Mouse (Mus musculus) cerebellum, adult 2 months (tissue): ENCODE results near the gene Olfr115. TPM values are rescaled to one million over a fixed set of nuclear protein-coding genes. Genes with fewer than 3 reads are reported as not detected.

Experiments used
- DNase-seq, 2 experiments: peaks; one replicate each; pipeline ENCODE4 v3.0.0; 2021
- H3K27ac ChIP-seq: fragments of 200-500 bp; 2 replicates; pipeline ENCODE4 v1.5.1; 2012; ENCODE audit warnings: low read length, control low read depth, inconsistent platforms; ENCODE audit not compliant: insufficient read depth
- H3K27me3 ChIP-seq: fragments of 200-500 bp; 2 replicates; pipeline ENCODE4 v1.6.1; 2012; ENCODE audit warnings: inconsistent platforms, mild to moderate bottlenecking, low read length, moderate library complexity; ENCODE audit not compliant: control insufficient read depth, insufficient read depth
- H3K4me1 ChIP-seq: fragments of 200-500 bp; 2 replicates; pipeline ENCODE4 v1.6.1; 2011; ENCODE audit warnings: low read length; ENCODE audit not compliant: control insufficient read depth, insufficient read depth
- H3K4me3 ChIP-seq: fragments of 200-500 bp; replicated peaks from 2 replicates; pipeline ENCODE3; 2011; ENCODE audit warnings: mild to moderate bottlenecking, low read depth, low read length, control low read depth; ENCODE audit not compliant: insufficient read depth
- CTCF ChIP-seq: fragments of 200-500 bp; IDR thresholded peaks from 2 replicates; pipeline ENCODE4 v1.5.1; 2011; ENCODE audit warnings: low read depth, mild to moderate bottlenecking, control low read depth, low read length, moderate library complexity, borderline replicate concordance; ENCODE audit not compliant: insufficient read depth
- POLR2A ChIP-seq: fragments of 200-500 bp; IDR thresholded peaks from 2 replicates; pipeline ENCODE4 v1.6.1; 2011; ENCODE audit warnings: low read length, control low read depth, borderline replicate concordance; ENCODE audit not compliant: insufficient read depth
- WGBS: fragments of 180-500 bp; shearing (Covaris S2); methylation state at CpG from one replicate; pipeline ENCODE4 v1.1.7; 2018; 5-methylcytosine and 5-hydroxymethylcytosine counted together
- polyA plus RNA-seq: library from polyadenylated mRNA; depleted of rRNA; stranded (reverse); fragments of >200 nt; gene quantifications from 2 replicates; pipeline ENCODE4 v1.2.3, GENCODE M21; 2012; rRNA removed

Olfr115 gene
- polyA plus RNA-seq: not detected in 2 replicates

- TF ChIP-seq CTCF (no peak), POLR2A (no peak)
- Histone ChIP-seq H3K4me3 (no peak within 1 kb of the TSS), H3K27ac (no peak within 1 kb of the TSS), H3K4me1 (no peaks in the 10 kb centered on the region), H3K27me3 (no peaks in the 10 kb centered on the region)
- no peak for DNase-seq
- 61% methylated on average over 2 of the region's 2 CpGs for WGBS
Observed at GRCm38 (mm10) chr17:37627009-37627408, at the start of gene Olfr115, which contains the start of gene Olfr116. Gene Olfr115 (minus strand): TSS chr17:37627109. Gene Olfr116 (minus strand): TSS chr17:37627199.

- H3K4me1 ChIP-seq: no peaks in the 10 kb centered on the region
- H3K27ac ChIP-seq: no peak within 1 kb of the TSS
- 59% methylated on average over 2 of the region's 2 CpGs for WGBS
- no peak for TF ChIP-seq POLR2A
- TF ChIP-seq CTCF: no peak
- no peaks in the 10 kb centered on the region for H3K27me3 ChIP-seq
- no peak within 1 kb of the TSS for H3K4me3 ChIP-seq
- DNase-seq: no peak
Observed at GRCm38 (mm10) chr17:37666688-37667087, 39.8 kb upstream of the Olfr115 start, which contains the start of gene Olfr118. Gene Olfr118 (plus strand): TSS chr17:37666988.

- Histone ChIP-seq H3K27ac (no peak within 1 kb of the TSS), H3K4me3 (no peak within 1 kb of the TSS), H3K27me3 (no peaks in the 10 kb centered on the region), H3K4me1 (no peaks in the 10 kb centered on the region)
- DNase-seq: no peak
- WGBS: 48% methylated on average over 1 of the region's 1 CpGs
- no peak for TF ChIP-seq POLR2A
- TF ChIP-seq CTCF: no peak
Observed at GRCm38 (mm10) chr17:37663682-37664081, 36.8 kb upstream of the Olfr115 start, which contains the start of gene Olfr117. Gene Olfr117 (minus strand): TSS chr17:37663782.

- no peak within 1 kb of the TSS for H3K27ac ChIP-seq
- no peaks in the 10 kb centered on the region for H3K4me1 ChIP-seq
- no peaks in the 10 kb centered on the region; the same call in 1 of the 2 replicates for H3K27me3 ChIP-seq
- DNase-seq: no peak
- no peak for TF ChIP-seq CTCF
- no peak for TF ChIP-seq POLR2A
- H3K4me3 ChIP-seq: no peak within 1 kb of the TSS
Observed at GRCm38 (mm10) chr17:37592643-37593042, 34.3 kb downstream of the Olfr115 start, which contains the start of gene Olfr114. Gene Olfr114 (minus strand): TSS chr17:37592743.

- no peak within 1 kb of the TSS for H3K27ac ChIP-seq
- no peak for DNase-seq
- TF ChIP-seq POLR2A (no peak), CTCF (no peak)
- H3K4me3 ChIP-seq: no peak within 1 kb of the TSS
- no peaks in the 10 kb centered on the region for H3K27me3 ChIP-seq
- no peaks in the 10 kb centered on the region for H3K4me1 ChIP-seq
Observed at GRCm38 (mm10) chr17:37577563-37577962, 49.3 kb downstream of the Olfr115 start, which contains the start of gene Olfr113. Gene Olfr113 (minus strand): TSS chr17:37577663.

GRCm38 (mm10) chr17:37569351-37569750 lies 57.6 kb downstream of the Olfr115 start, which contains the start of gene Olfr112:
Gene Olfr112 (minus strand): TSS chr17:37569451.
- TF ChIP-seq POLR2A (no peak), CTCF (no peak)
- no peak within 1 kb of the TSS for H3K4me3 ChIP-seq
- DNase-seq: no peak
- no peaks in the 10 kb centered on the region for H3K4me1 ChIP-seq
- H3K27ac ChIP-seq: no peak within 1 kb of the TSS
- H3K27me3 ChIP-seq: no peaks in the 10 kb centered on the region

Other genes with a start within 250 kb of the Olfr115 start
- not detected in 2 replicates for gene Olfr105-ps, start 248.1 kb downstream of the Olfr115 start, polyA plus RNA-seq
- not detected in 2 replicates for gene Olfr106-ps, start 236.7 kb downstream of the Olfr115 start, polyA plus RNA-seq
- not detected in 2 replicates for gene Olfr107, start 227.9 kb downstream of the Olfr115 start, polyA plus RNA-seq
- gene Olfr108, start 181.6 kb downstream of the Olfr115 start, polyA plus RNA-seq: not detected in 2 replicates
- gene Olfr109, start 168.2 kb downstream of the Olfr115 start, polyA plus RNA-seq: not detected in 2 replicates
- gene H2-M2, start 143.6 kb downstream of the Olfr115 start, polyA plus RNA-seq: not detected in 2 replicates
- not detected in 2 replicates for gene Olfr110, start 134.6 kb downstream of the Olfr115 start, polyA plus RNA-seq
- 0.10 TPM in 1 of 2 replicates, not detected in the other for gene Olfr111, start 119.1 kb downstream of the Olfr115 start, polyA plus RNA-seq
- gene Olfr112, start 57.7 kb downstream of the Olfr115 start, polyA plus RNA-seq: not detected in 2 replicates
- not detected in 2 replicates for gene Olfr113, start 49.4 kb downstream of the Olfr115 start, polyA plus RNA-seq
- gene Olfr114, start 34.4 kb downstream of the Olfr115 start, polyA plus RNA-seq: not detected in 2 replicates
- gene Olfr116, start 90 bp upstream of the Olfr115 start, polyA plus RNA-seq: not detected in 2 replicates
- gene Olfr117, start 36.7 kb upstream of the Olfr115 start, polyA plus RNA-seq: not detected in 2 replicates
- gene Olfr118, start 39.9 kb upstream of the Olfr115 start, polyA plus RNA-seq: not detected in 2 replicates
- not detected in 2 replicates for gene Olfr119, start 69.5 kb upstream of the Olfr115 start, polyA plus RNA-seq
- not detected in 2 replicates for gene Olfr120, start 94.7 kb upstream of the Olfr115 start, polyA plus RNA-seq
- not detected in 2 replicates for gene Olfr121, start 121.7 kb upstream of the Olfr115 start, polyA plus RNA-seq
- gene Olfr122, start 141.5 kb upstream of the Olfr115 start, polyA plus RNA-seq: not detected in 2 replicates
- not detected in 2 replicates for gene Olfr123, start 166.4 kb upstream of the Olfr115 start, polyA plus RNA-seq
- not detected in 2 replicates for gene Olfr124, start 172.8 kb upstream of the Olfr115 start, polyA plus RNA-seq
- not detected in 2 replicates for gene Olfr125, start 205.8 kb upstream of the Olfr115 start, polyA plus RNA-seq
- not detected in 2 replicates for gene Olfr126, start 220.4 kb upstream of the Olfr115 start, polyA plus RNA-seq